Mouse (Mus musculus): ENCODE results near the gene A430033K04Rik. TPM values are rescaled to one million over a fixed set of nuclear protein-coding genes. Genes with fewer than 3 reads are reported as not detected.

Gene A430033K04Rik
- polyA plus RNA-seq, 1 experiment from 2014 or later, result 3.2 TPM

GRCm38 (mm10) chr5:138641761-138642160 lies 19.1 kb downstream of the A430033K04Rik start:
- H3K27me3 ChIP-seq (ENCODE audit: control insufficient read depth, insufficient read depth, low read depth, low read length), result no peaks in the 10 kb centered on the region
- H3K9ac ChIP-seq (ENCODE audit: low read depth, low read length), result no peak overlapping the region
- no peak overlapping the region for H3K4me2 ChIP-seq (ENCODE audit: low read depth, low read length)
- H3K4me3 ChIP-seq (ENCODE audit: low read depth, low read length), result no peak overlapping the region
- WGBS (ENCODE audit: insufficient replicate concordance), result 77% methylated on average over 3 of the region's 3 CpGs
- no peaks in the 10 kb centered on the region for H3K9me3 ChIP-seq (replicated peaks; ENCODE audit: control insufficient read depth, low read length)
- H3K27ac ChIP-seq (ENCODE audit: low read length), result no peak overlapping the region
- peaks cover 15% of the 10 kb centered on the region for H3K36me3 ChIP-seq (ENCODE audit: control insufficient read depth, insufficient read depth)
- no peaks in the 10 kb centered on the region for H3K4me1 ChIP-seq (ENCODE audit: control insufficient read depth, low read depth, low read length)
- no peak for ATAC-seq (ENCODE audit: low read depth)

GRCm38 (mm10) chr5:138652911-138653310 lies 30.3 kb downstream of the A430033K04Rik start:
- Histone ChIP-seq H3K4me3 (ENCODE audit: low read depth, low read length) (no peak overlapping the region), H3K27me3 (ENCODE audit: control insufficient read depth, insufficient read depth, low read depth, low read length) (no peaks in the 10 kb centered on the region), H3K27ac (ENCODE audit: low read length) (no peak overlapping the region), H3K4me1 (ENCODE audit: control insufficient read depth, low read depth, low read length) (no peaks in the 10 kb centered on the region), H3K4me2 (ENCODE audit: low read depth, low read length) (no peak overlapping the region), H3K9ac (ENCODE audit: low read depth, low read length) (no peak overlapping the region), H3K9me3 (replicated peaks; ENCODE audit: control insufficient read depth, low read length) (no peaks in the 10 kb centered on the region), H3K36me3 (ENCODE audit: control insufficient read depth, insufficient read depth) (peaks cover 2% of the 10 kb centered on the region)
- ATAC-seq (ENCODE audit: low read depth), result no peak
- WGBS (ENCODE audit: insufficient replicate concordance), result 79% methylated on average over 1 of the region's 1 CpGs

- Histone ChIP-seq H3K27me3 (ENCODE audit: control insufficient read depth, insufficient read depth, low read depth, low read length) (no peaks in the 10 kb centered on the region), H3K4me1 (ENCODE audit: control insufficient read depth, low read depth, low read length) (no peaks in the 10 kb centered on the region), H3K4me3 (ENCODE audit: low read depth, low read length) (no peak overlapping the region), H3K36me3 (ENCODE audit: control insufficient read depth, insufficient read depth) (no peaks in the 10 kb centered on the region), H3K9me3 (replicated peaks; ENCODE audit: control insufficient read depth, low read length) (no peaks in the 10 kb centered on the region), H3K4me2 (ENCODE audit: low read depth, low read length) (no peak overlapping the region), H3K9ac (ENCODE audit: low read depth, low read length) (no peak overlapping the region), H3K27ac (ENCODE audit: low read length) (no peak overlapping the region)
- 14% methylated on average over 2 of the region's 2 CpGs for WGBS (ENCODE audit: insufficient replicate concordance)
- 0 out of 2 replicates have a peak, but pooled peaks have one; percentile 41 for ATAC-seq (ENCODE audit: low read depth)
These were observed 34.0 kb downstream of the A430033K04Rik start for GRCm38 (mm10) chr5:138656477-138657156.

- Histone ChIP-seq H3K36me3 (ENCODE audit: control insufficient read depth, insufficient read depth) (no peaks in the 10 kb centered on the region), H3K4me2 (ENCODE audit: low read depth, low read length) (no peak overlapping the region), H3K27me3 (ENCODE audit: control insufficient read depth, insufficient read depth, low read depth, low read length) (no peaks in the 10 kb centered on the region), H3K27ac (ENCODE audit: low read length) (no peak overlapping the region), H3K4me1 (ENCODE audit: control insufficient read depth, low read depth, low read length) (no peaks in the 10 kb centered on the region), H3K9me3 (replicated peaks; ENCODE audit: control insufficient read depth, low read length) (no peaks in the 10 kb centered on the region), H3K4me3 (ENCODE audit: low read depth, low read length) (no peak overlapping the region), H3K9ac (ENCODE audit: low read depth, low read length) (no peak overlapping the region)
- ATAC-seq (ENCODE audit: low read depth), result no peak
- WGBS (ENCODE audit: insufficient replicate concordance), result 77% methylated on average over 3 of the region's 3 CpGs
These were observed 34.7 kb downstream of the A430033K04Rik start for GRCm38 (mm10) chr5:138657407-138657806.

- Histone ChIP-seq H3K9me3 (replicated peaks; ENCODE audit: control insufficient read depth, low read length) (no peaks in the 10 kb centered on the region), H3K4me1 (ENCODE audit: control insufficient read depth, low read depth, low read length) (no peaks in the 10 kb centered on the region), H3K36me3 (ENCODE audit: control insufficient read depth, insufficient read depth) (no peaks in the 10 kb centered on the region), H3K27me3 (ENCODE audit: control insufficient read depth, insufficient read depth, low read depth, low read length) (no peaks in the 10 kb centered on the region), H3K9ac (ENCODE audit: low read depth, low read length) (no peak overlapping the region), H3K4me3 (ENCODE audit: low read depth, low read length) (no peak overlapping the region), H3K27ac (ENCODE audit: low read length) (no peak overlapping the region), H3K4me2 (ENCODE audit: low read depth, low read length) (no peak overlapping the region)
- WGBS (ENCODE audit: insufficient replicate concordance), result 28% methylated on average over 6 of the region's 6 CpGs
- ATAC-seq (ENCODE audit: low read depth), result peak; percentile 30; the same call in 1 of the 2 replicates
These were observed 35.2 kb downstream of the A430033K04Rik start for GRCm38 (mm10) chr5:138657854-138658253.

- H3K36me3 ChIP-seq (ENCODE audit: control insufficient read depth, insufficient read depth), result no peaks in the 10 kb centered on the region
- ATAC-seq (ENCODE audit: low read depth), result no peak
- no peaks in the 10 kb centered on the region for H3K27me3 ChIP-seq (ENCODE audit: control insufficient read depth, insufficient read depth, low read depth, low read length)
- no peaks in the 10 kb centered on the region for H3K4me1 ChIP-seq (ENCODE audit: control insufficient read depth, low read depth, low read length)
- H3K27ac ChIP-seq (ENCODE audit: low read length), result no peak overlapping the region
- H3K9ac ChIP-seq (ENCODE audit: low read depth, low read length), result no peak overlapping the region
- 7% methylated on average over 5 of the region's 5 CpGs for WGBS (ENCODE audit: insufficient replicate concordance)
- H3K4me3 ChIP-seq (ENCODE audit: low read depth, low read length), result no peak overlapping the region
- H3K9me3 ChIP-seq (replicated peaks; ENCODE audit: control insufficient read depth, low read length), result no peaks in the 10 kb centered on the region
- H3K4me2 ChIP-seq (ENCODE audit: low read depth, low read length), result no peak overlapping the region
These were observed 36.3 kb downstream of the A430033K04Rik start for GRCm38 (mm10) chr5:138658922-138659321.

- no peak for ATAC-seq (ENCODE audit: low read depth)
- WGBS (ENCODE audit: insufficient replicate concordance), result 32% methylated on average over 8 of the region's 8 CpGs
- no peaks in the 10 kb centered on the region for H3K27me3 ChIP-seq (ENCODE audit: control insufficient read depth, insufficient read depth, low read depth, low read length)
- no peak overlapping the region for H3K4me3 ChIP-seq (ENCODE audit: low read depth, low read length)
- H3K4me1 ChIP-seq (ENCODE audit: control insufficient read depth, low read depth, low read length), result no peaks in the 10 kb centered on the region; the same call in 1 of the 2 replicates
- no peak overlapping the region for H3K9ac ChIP-seq (ENCODE audit: low read depth, low read length)
- no peak overlapping the region for H3K4me2 ChIP-seq (ENCODE audit: low read depth, low read length)
- H3K9me3 ChIP-seq (replicated peaks; ENCODE audit: control insufficient read depth, low read length), result no peaks in the 10 kb centered on the region
- H3K27ac ChIP-seq (ENCODE audit: low read length), result 0 out of 2 replicates have a peak overlapping the region, but pooled peaks have one; percentile 32
- H3K36me3 ChIP-seq (ENCODE audit: control insufficient read depth, insufficient read depth), result no peaks in the 10 kb centered on the region
These were observed 60.5 kb downstream of the A430033K04Rik start for GRCm38 (mm10) chr5:138683023-138683766.

GRCm38 (mm10) chr5:138683821-138684220 lies 61.2 kb downstream of the A430033K04Rik start:
- no peak for ATAC-seq (ENCODE audit: low read depth)
- Histone ChIP-seq H3K27me3 (ENCODE audit: control insufficient read depth, insufficient read depth, low read depth, low read length) (no peaks in the 10 kb centered on the region), H3K27ac (ENCODE audit: low read length) (no peak overlapping the region), H3K9me3 (replicated peaks; ENCODE audit: control insufficient read depth, low read length) (no peaks in the 10 kb centered on the region), H3K4me3 (ENCODE audit: low read depth, low read length) (no peak overlapping the region), H3K4me1 (ENCODE audit: control insufficient read depth, low read depth, low read length) (no peaks in the 10 kb centered on the region; the same call in 1 of the 2 replicates), H3K4me2 (ENCODE audit: low read depth, low read length) (no peak overlapping the region), H3K36me3 (ENCODE audit: control insufficient read depth, insufficient read depth) (no peaks in the 10 kb centered on the region), H3K9ac (ENCODE audit: low read depth, low read length) (no peak overlapping the region)
- WGBS (ENCODE audit: insufficient replicate concordance), result 93% methylated on average over 7 of the region's 7 CpGs

- Histone ChIP-seq H3K9me3 (replicated peaks; ENCODE audit: control insufficient read depth, low read length) (no peaks in the 10 kb centered on the region), H3K4me3 (ENCODE audit: low read depth, low read length) (no peak overlapping the region), H3K27ac (ENCODE audit: low read length) (no peak overlapping the region), H3K4me1 (ENCODE audit: control insufficient read depth, low read depth, low read length) (no peaks in the 10 kb centered on the region; the same call in 1 of the 2 replicates), H3K36me3 (ENCODE audit: control insufficient read depth, insufficient read depth) (no peaks in the 10 kb centered on the region), H3K4me2 (ENCODE audit: low read depth, low read length) (no peak overlapping the region), H3K27me3 (ENCODE audit: control insufficient read depth, insufficient read depth, low read depth, low read length) (no peaks in the 10 kb centered on the region), H3K9ac (ENCODE audit: low read depth, low read length) (no peak overlapping the region)
- 51% methylated on average over 5 of the region's 5 CpGs for WGBS (ENCODE audit: insufficient replicate concordance)
- ATAC-seq (ENCODE audit: low read depth), result no peak
These were observed 64.8 kb downstream of the A430033K04Rik start for GRCm38 (mm10) chr5:138687453-138687852.
